Mouse (Mus musculus): ENCODE measurements around the gene Mpp2. TPM values are rescaled to one million over a fixed set of nuclear protein-coding genes. Genes with fewer than 3 reads are reported as not detected.

Mpp2 gene
- polyA plus RNA-seq, 1 experiment: 21.0 TPM

- no peak for DNase-seq (ENCODE audit: low spot score)
Observed at GRCm38 (mm10) chr11:102010140-102010539, 78.2 kb downstream of the Mpp2 start.

GRCm38 (mm10) chr11:102008954-102009637 is 79.2 kb downstream of the Mpp2 start:
- DNase-seq (ENCODE audit: low spot score): no peak

- DNase-seq (ENCODE audit: low spot score): no peak
Observed at GRCm38 (mm10) chr11:102008372-102008771, 79.9 kb downstream of the Mpp2 start.

Other genes starting within 250 kb of the Mpp2 start
- gene Meox1, start 194.1 kb downstream of the Mpp2 start, polyA plus RNA-seq (2012; rRNA removed): 2.8 and 2.9 TPM in 2 replicates
- 0.03 TPM in 1 of 2 replicates, not detected in the other for gene Sost, start 121.5 kb downstream of the Mpp2 start, polyA plus RNA-seq (2012; rRNA removed)
- not detected in 2 replicates for gene Cfap97d1, start 104.2 kb downstream of the Mpp2 start, polyA plus RNA-seq (2012; rRNA removed)
- 55.8 and 62.7 TPM in 2 replicates for gene Dusp3, start 101.5 kb downstream of the Mpp2 start, polyA plus RNA-seq (2012; rRNA removed)
- 1.2 and 1.4 TPM in 2 replicates for gene Mpp3, start 60.1 kb downstream of the Mpp2 start, polyA plus RNA-seq (2012; rRNA removed)
- 15.3 and 19.8 TPM in 2 replicates for gene Cd300lg, start 47.0 kb downstream of the Mpp2 start, polyA plus RNA-seq (2012; rRNA removed)
- gene Ppy, start 12.8 kb upstream of the Mpp2 start, polyA plus RNA-seq (2012; rRNA removed): 0.19 and 0.51 TPM in 2 replicates
- not detected in 2 replicates for gene Pyy, start 19.3 kb upstream of the Mpp2 start, polyA plus RNA-seq (2012; rRNA removed)
- 0.07 and 0.15 TPM in 2 replicates for gene Nags, start 57.0 kb upstream of the Mpp2 start, polyA plus RNA-seq (2012; rRNA removed)
- 15.0 and 17.4 TPM in 2 replicates for gene Tmem101, start 67.9 kb upstream of the Mpp2 start, polyA plus RNA-seq (2012; rRNA removed)
- gene Lsm12, start 96.8 kb upstream of the Mpp2 start, polyA plus RNA-seq (2012; rRNA removed): 29.9 and 32.4 TPM in 2 replicates
- gene G6pc3, start 101.1 kb upstream of the Mpp2 start, polyA plus RNA-seq (2012; rRNA removed): 73.3 and 80.1 TPM in 2 replicates
- gene Hdac5, start 141.7 kb upstream of the Mpp2 start, polyA plus RNA-seq (2012; rRNA removed): 58.1 and 75.4 TPM in 2 replicates
- gene BC030867, start 160.4 kb upstream of the Mpp2 start, polyA plus RNA-seq (2012; rRNA removed): 0.41 TPM in 2 replicates
- gene Asb16, start 180.2 kb upstream of the Mpp2 start, polyA plus RNA-seq (2012; rRNA removed): 0.63 and 0.65 TPM in 2 replicates
- gene Tmub2, start 196.4 kb upstream of the Mpp2 start, polyA plus RNA-seq (2012; rRNA removed): 50.8 and 57.6 TPM in 2 replicates
- gene Atxn7l3, start 208.1 kb upstream of the Mpp2 start, polyA plus RNA-seq (2012; rRNA removed): 36.5 and 38.6 TPM in 2 replicates
- gene Ubtf, start 231.2 kb upstream of the Mpp2 start, polyA plus RNA-seq (2012; rRNA removed): 45.7 and 61.5 TPM in 2 replicates